Mouse (Mus musculus) embryonic facial prominence, embryonic 14.5 days (tissue): ENCODE measurements at regions not wholly inside any gene's neighbourhood (a gene's known extent, or its start where the extent isn't known, plus 50 kb on each side); places are given as distances from the start of the nearest gene placed in this dataset.
"Not testable (repeated sequence)": the region's sequence is repeated elsewhere in the genome, so short reads cannot be mapped to it uniquely, and the experiment has no call there.

Source experiments
- ATAC-seq: fragments of 200-750 bp; cut with Nextera tagmentation; 2 replicates; pipeline ENCODE4 v1.8.0; 2017; ENCODE audit warnings: low read depth, moderate number of reproducible peaks, moderate TSS enrichment
- DNase-seq: peaks from one replicate; pipeline ENCODE4 v3.0.0-alpha.2; 2015; ENCODE audit warnings: low spot score
- H3K27ac ChIP-seq: fragments of 300-500 bp; sonication (generic); replicated peaks from 2 replicates; pipeline ENCODE4 v1.5.1; 2014; ENCODE audit warnings: low read depth, mild to moderate bottlenecking, low read length, moderate library complexity
- H3K27me3 ChIP-seq: fragments of 300-500 bp; sonication (generic); replicated peaks from 2 replicates; pipeline ENCODE4 v1.6.1; 2014; ENCODE audit warnings: low read length; ENCODE audit not compliant: control insufficient read depth, insufficient read depth
- H3K36me3 ChIP-seq: fragments of 300-500 bp; sonication (generic); 2 replicates; pipeline ENCODE4 v1.6.1; 2014; ENCODE audit warnings: low read length, mixed read lengths; ENCODE audit not compliant: control insufficient read depth, insufficient read depth
- H3K4me1 ChIP-seq: fragments of 300-500 bp; sonication (generic); 2 replicates; pipeline ENCODE4 v1.6.1; 2014; ENCODE audit warnings: antibody characterized with exemption, low read length; ENCODE audit not compliant: control insufficient read depth, insufficient read depth
- H3K4me2 ChIP-seq: fragments of 300-500 bp; sonication (generic); 2 replicates; pipeline ENCODE4 v1.6.1; 2014; ENCODE audit warnings: low read depth, mild to moderate bottlenecking, low read length, moderate library complexity, mixed read lengths
- H3K4me3 ChIP-seq: fragments of 300-500 bp; sonication (generic); 2 replicates; pipeline ENCODE4 v1.5.1; 2014; ENCODE audit warnings: low read depth, mild to moderate bottlenecking, low read length
- H3K9ac ChIP-seq: fragments of 300-500 bp; sonication (generic); 2 replicates; pipeline ENCODE4 v1.6.1; 2014; ENCODE audit warnings: low read depth, mild to moderate bottlenecking, low read length, moderate library complexity, mixed read lengths
- H3K9me3 ChIP-seq: fragments of 300-500 bp; sonication (generic); 2 replicates; pipeline ENCODE4 v1.6.1; 2016; ENCODE audit warnings: low read length; ENCODE audit not compliant: control insufficient read depth
- WGBS: fragments of 180-500 bp; shearing (Covaris S2); extraction: QIAGEN DNeasy Blood & Tissue Kit; methylation state at CpG from one replicate; pipeline ENCODE4 v1.1.7; 2014; 5-methylcytosine and 5-hydroxymethylcytosine counted together

- Histone ChIP-seq H3K4me3 (no peak overlapping the region), H3K9me3 (no peaks in the 10 kb centered on the region), H3K9ac (no peak overlapping the region), H3K27ac (no peak overlapping the region), H3K4me2 (no peak overlapping the region), H3K4me1 (no peaks in the 10 kb centered on the region), H3K27me3 (no peaks in the 10 kb centered on the region), H3K36me3 (no peaks in the 10 kb centered on the region)
- ATAC-seq (no peak), DNase-seq (no peak)
- WGBS = 68% methylated on average over 4 of the region's 4 CpGs
These were observed 295.2 kb downstream of the Pcsk1 start for GRCm38 (mm10) chr13:75384631-75385340.

- Histone ChIP-seq H3K27ac (no peak overlapping the region), H3K4me3 (no peak overlapping the region), H3K4me1 (no peaks in the 10 kb centered on the region), H3K27me3 (no peaks in the 10 kb centered on the region), H3K9ac (no peak overlapping the region), H3K4me2 (no peak overlapping the region), H3K9me3 (no peaks in the 10 kb centered on the region), H3K36me3 (no peaks in the 10 kb centered on the region)
- no peak for DNase-seq
- 82% methylated on average over 1 of the region's 1 CpGs for WGBS
- ATAC-seq = no peak
These were observed 299.6 kb downstream of the Pcsk1 start for GRCm38 (mm10) chr13:75389211-75389610.

- no peak for ATAC-seq
- Histone ChIP-seq H3K4me1 (no peaks in the 10 kb centered on the region), H3K36me3 (no peaks in the 10 kb centered on the region), H3K27ac (no peak overlapping the region), H3K4me3 (no peak overlapping the region), H3K9ac (no peak overlapping the region), H3K9me3 (no peaks in the 10 kb centered on the region), H3K4me2 (no peak overlapping the region), H3K27me3 (no peaks in the 10 kb centered on the region)
- no peak for DNase-seq
- 90% methylated on average over 1 of the region's 1 CpGs for WGBS
These were observed 300.6 kb downstream of the Pcsk1 start for GRCm38 (mm10) chr13:75390177-75390576.

- WGBS = 92% methylated on average over 3 of the region's 3 CpGs
- not testable (repeated sequence) for H3K4me3 ChIP-seq, H3K27ac ChIP-seq, H3K36me3 ChIP-seq, DNase-seq, H3K4me1 ChIP-seq, H3K27me3 ChIP-seq, H3K9me3 ChIP-seq, H3K4me2 ChIP-seq, H3K9ac ChIP-seq, ATAC-seq
These were observed 306.7 kb upstream of the Ell2 start for GRCm38 (mm10) chr13:75399846-75400245.

GRCm38 (mm10) chr13:75420726-75421125 is 285.8 kb upstream of the Ell2 start:
- WGBS = 54% methylated on average over 2 of the region's 2 CpGs
- no peaks in the 10 kb centered on the region for H3K36me3 ChIP-seq

GRCm38 (mm10) chr13:75426971-75427370 is 279.6 kb upstream of the Ell2 start:
- peak; percentile 44 for DNase-seq
- WGBS = 70% methylated on average over 3 of the region's 3 CpGs
- H3K4me1 ChIP-seq = no peaks in the 10 kb centered on the region
- no peak overlapping the region for H3K4me3 ChIP-seq
- no peaks in the 10 kb centered on the region for H3K27me3 ChIP-seq
- ATAC-seq = no peak
- no peak overlapping the region for H3K27ac ChIP-seq
- no peak overlapping the region for H3K4me2 ChIP-seq
- H3K36me3 ChIP-seq = no peaks in the 10 kb centered on the region
- H3K9me3 ChIP-seq = no peaks in the 10 kb centered on the region
- H3K9ac ChIP-seq = no peak overlapping the region

More at GRCm38 (mm10) chr13:75420726-75421125, 285.8 kb upstream of the Ell2 start:
- DNase-seq (peak; percentile 54), ATAC-seq (0 out of 2 replicates have a peak, but pooled peaks have one; percentile 53)
- Histone ChIP-seq H3K4me2 (no peak overlapping the region), H3K9me3 (no peaks in the 10 kb centered on the region), H3K27ac (no peak overlapping the region), H3K27me3 (no peaks in the 10 kb centered on the region), H3K4me1 (no peaks in the 10 kb centered on the region), H3K4me3 (no peak overlapping the region), H3K9ac (no peak overlapping the region)

GRCm38 (mm10) chr13:75439170-75439569 is 267.4 kb upstream of the Ell2 start:
- Histone ChIP-seq H3K9me3 (no peaks in the 10 kb centered on the region), H3K4me2 (no peak overlapping the region), H3K4me1 (no peaks in the 10 kb centered on the region), H3K27ac (no peak overlapping the region), H3K9ac (no peak overlapping the region), H3K36me3 (no peaks in the 10 kb centered on the region), H3K27me3 (no peaks in the 10 kb centered on the region), H3K4me3 (no peak overlapping the region)
- DNase-seq = no peak
- WGBS = 71% methylated on average over 2 of the region's 2 CpGs
- no peak for ATAC-seq

- no peak overlapping the region for H3K4me3 ChIP-seq
- H3K9me3 ChIP-seq = no peaks in the 10 kb centered on the region
- no peaks in the 10 kb centered on the region for H3K27me3 ChIP-seq
- no peak overlapping the region for H3K9ac ChIP-seq
- ATAC-seq (no peak), DNase-seq (no peak)
- H3K27ac ChIP-seq = no peak overlapping the region
- H3K4me1 ChIP-seq = no peaks in the 10 kb centered on the region
- WGBS = 95% methylated on average over 6 of the region's 6 CpGs
- no peaks in the 10 kb centered on the region for H3K36me3 ChIP-seq
- no peak overlapping the region for H3K4me2 ChIP-seq
These were observed 266.5 kb upstream of the Ell2 start for GRCm38 (mm10) chr13:75440051-75440450.

- ATAC-seq (peak; percentile 93), DNase-seq (peak; percentile 84)
- no peaks in the 10 kb centered on the region for H3K27me3 ChIP-seq
- H3K36me3 ChIP-seq = no peaks in the 10 kb centered on the region
- H3K4me1 ChIP-seq = no peaks in the 10 kb centered on the region
- no peak overlapping the region for H3K9ac ChIP-seq
- no peaks in the 10 kb centered on the region for H3K9me3 ChIP-seq
- no peak overlapping the region for H3K4me2 ChIP-seq
- H3K27ac ChIP-seq = peak overlapping the region; percentile 10; the same call in 1 of the 2 replicates
- 38% methylated on average over 1 of the region's 1 CpGs for WGBS
- H3K4me3 ChIP-seq = no peak overlapping the region
These were observed 246.2 kb upstream of the Ell2 start for GRCm38 (mm10) chr13:75460335-75460878.
